Comparison of ENCODE assay signal across 8 mouse cellular contexts in the genomic region with DNA sequence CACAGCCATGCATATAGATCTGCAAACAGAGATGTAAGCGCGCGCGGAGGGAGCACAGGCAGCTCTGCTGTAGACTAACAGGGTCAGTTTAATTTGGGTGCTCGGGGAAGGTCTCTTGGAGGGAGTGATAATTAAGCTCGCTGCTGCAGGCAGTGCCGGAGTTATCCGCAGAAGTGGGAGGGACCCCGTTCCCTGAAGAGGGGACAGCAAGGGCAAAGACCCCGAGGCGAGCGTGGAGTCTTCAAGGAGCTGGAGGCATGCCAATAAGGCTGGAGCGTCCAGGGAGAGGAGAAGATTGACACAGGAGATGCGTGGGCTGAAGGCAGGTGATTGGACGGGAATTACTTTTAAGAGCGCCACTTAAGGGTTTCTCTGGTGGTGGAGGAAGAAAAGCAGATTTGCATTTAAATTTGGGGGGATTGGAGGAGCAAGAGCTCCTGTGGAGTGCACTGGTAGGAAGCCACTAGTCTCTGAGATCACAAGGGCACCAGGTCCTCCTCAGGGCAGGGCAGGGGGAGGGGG. TPM values are rescaled to one million over a fixed set of nuclear protein-coding genes. Genes with fewer than 3 reads are reported as not detected.
DNase-seq lines count a peak whose midpoint lies in the region; ATAC-seq and TF ChIP-seq lines count a peak whose summit lies in the region.

No protein-coding gene starts in this region.

- no peak overlapping the region for H3K27ac ChIP-seq in heart, embryonic 11.5 days (ENCODE audit: low read depth, low read length)
- H3K27ac ChIP-seq in ES-E14 (ENCODE audit: insufficient read depth, low read depth, low read length, poor library complexity, severe bottlenecking): no peak overlapping the region; the same call in 1 of the 2 replicates
- no peak overlapping the region for H3K27ac ChIP-seq in embryonic facial prominence, embryonic 14.5 days (replicated peaks; ENCODE audit: low read depth, low read length)
- H3K27ac ChIP-seq in limb, embryonic 13.5 days: no peak overlapping the region

- WGBS in heart, embryonic 11.5 days (ENCODE audit: insufficient replicate concordance): 1% methylated on average over 16 of the region's 16 CpGs
- WGBS in embryonic facial prominence, embryonic 14.5 days: under 1% methylated on average over 16 of the region's 16 CpGs
- WGBS in limb, embryonic 13.5 days: 1% methylated on average over 16 of the region's 16 CpGs

- peaks cover 45% of the 10 kb centered on the region for H3K27me3 ChIP-seq in heart, embryonic 11.5 days (ENCODE audit: control insufficient read depth, insufficient read depth, low read length)
- peaks cover 19% of the 10 kb centered on the region; the same call in 1 of the 2 replicates for H3K27me3 ChIP-seq in embryonic facial prominence, embryonic 14.5 days (replicated peaks; ENCODE audit: control insufficient read depth, insufficient read depth, low read length)
- H3K27me3 ChIP-seq in limb, embryonic 13.5 days: peaks cover 52% of the 10 kb centered on the region

- peak overlapping the region; percentile 1 for H3K4me3 ChIP-seq in heart, embryonic 11.5 days (ENCODE audit: low read depth, low read length)
- peak overlapping the region; percentile 35 to 54 for H3K4me3 ChIP-seq in ES-E14 (ENCODE audit: insufficient read depth in 1 of 2, low read depth in 1 of 2, low read length in 2 of 2, poor library complexity in 1 of 2, severe bottlenecking in 1 of 2)
- H3K4me3 ChIP-seq in embryonic facial prominence, embryonic 14.5 days (ENCODE audit: low read depth, low read length): peak overlapping the region; percentile 5; the same call in 1 of the 2 replicates
- peak overlapping the region; percentile 26 for H3K4me3 ChIP-seq in limb, embryonic 13.5 days

- no peak for ATAC-seq in heart, embryonic 11.5 days (replicated peaks; ENCODE audit: insufficient number of reproducible peaks, low FRiP score, low TSS enrichment)
- peak; percentile 30; the same call in 1 of the 2 replicates for ATAC-seq in embryonic facial prominence, embryonic 14.5 days (ENCODE audit: low read depth)
- ATAC-seq in limb, embryonic 13.5 days (ENCODE audit: low FRiP score, low read depth): no peak

- H3K9me3 ChIP-seq in heart, embryonic 11.5 days (replicated peaks; ENCODE audit: control insufficient read depth, low read length): no peaks in the 10 kb centered on the region
- H3K9me3 ChIP-seq in ES-E14 (ENCODE audit: control insufficient read depth, insufficient read depth, low read depth, low read length): no peaks in the 10 kb centered on the region
- H3K9me3 ChIP-seq in embryonic facial prominence, embryonic 14.5 days (ENCODE audit: control insufficient read depth, low read length): no peaks in the 10 kb centered on the region
- no peaks in the 10 kb centered on the region for H3K9me3 ChIP-seq in limb, embryonic 13.5 days

- H3K4me1 ChIP-seq in heart, embryonic 11.5 days (ENCODE audit: control insufficient read depth, insufficient read depth, low read length): peaks cover 4% of the 10 kb centered on the region; the same call in 1 of the 2 replicates
- H3K4me1 ChIP-seq in ES-E14 (ENCODE audit: control insufficient read depth in 2 of 2, insufficient read depth in 2 of 2, low read length in 2 of 2, poor library complexity in 1 of 2): peaks cover 21 to 39% of the 10 kb centered on the region in 2 experiments
- H3K4me1 ChIP-seq in embryonic facial prominence, embryonic 14.5 days (ENCODE audit: control insufficient read depth, insufficient read depth, low read length): 0 out of 2 replicates have a peak, but pooled peaks cover 5% of the 10 kb centered on the region
- peaks cover 9% of the 10 kb centered on the region for H3K4me1 ChIP-seq in limb, embryonic 13.5 days

- H3K4me2 ChIP-seq in heart, embryonic 11.5 days: peak overlapping the region; percentile 68
- peak overlapping the region; percentile 52 for H3K4me2 ChIP-seq in embryonic facial prominence, embryonic 14.5 days (ENCODE audit: low read depth, low read length)
- H3K4me2 ChIP-seq in limb, embryonic 13.5 days (replicated peaks): peak overlapping the region; percentile 57

- no peaks in the 10 kb centered on the region for H3K36me3 ChIP-seq in heart, embryonic 11.5 days (ENCODE audit: control insufficient read depth, insufficient read depth, low read length)
- no peaks in the 10 kb centered on the region for H3K36me3 ChIP-seq in ES-E14 (ENCODE audit: control insufficient read depth, insufficient read depth, low read length, poor library complexity, severe bottlenecking)
- no peaks in the 10 kb centered on the region for H3K36me3 ChIP-seq in embryonic facial prominence, embryonic 14.5 days (ENCODE audit: control insufficient read depth, insufficient read depth, low read length)
- no peaks in the 10 kb centered on the region for H3K36me3 ChIP-seq in limb, embryonic 13.5 days

- no peak for DNase-seq in heart, adult 9 months (ENCODE audit: low spot score in 2 of 2)
- no peak for DNase-seq in ES-E14 (ENCODE audit: low read depth, low spot score)
- DNase-seq in embryonic facial prominence, embryonic 14.5 days (ENCODE audit: low spot score): peak; percentile 32
- no peak for DNase-seq in layer of hippocampus, adult 9-11 months
- DNase-seq in spleen, postnatal 10 days (ENCODE audit: low spot score in 2 of 2): no peak
- no peak for DNase-seq in thymus, postnatal 14 days

- in situ Hi-C loops in ES-E14 (cut with MboI; ENCODE audit: low sequenced_read_pairs in 2 of 2, unreplicated experiment in 2 of 2): no loop called here

- H3K9ac ChIP-seq in heart, embryonic 11.5 days (ENCODE audit: low read depth, low read length): no peak overlapping the region
- H3K9ac ChIP-seq in ES-E14 (ENCODE audit: insufficient read depth, low read depth, low read length, poor library complexity, severe bottlenecking): no peak overlapping the region; the same call in 1 of the 2 replicates
- H3K9ac ChIP-seq in embryonic facial prominence, embryonic 14.5 days (ENCODE audit: low read depth, low read length): peak overlapping the region; percentile 23
- H3K9ac ChIP-seq in limb, embryonic 13.5 days: no peak overlapping the region; the same call in 1 of the 2 replicates

TF ChIP-seq in ES-E14, 5 proteins besides CTCF, POLR2A, EP300 and RAD21:
- TF ChIP-seq HCFC1 (IDR thresholded peaks at IDR 0.05; ENCODE audit: borderline replicate concordance, insufficient read depth, low read length) (no peak), MAFK (IDR thresholded peaks at IDR 0.05; ENCODE audit: insufficient read depth, low read depth, low read length) (no peak), ZC3H11A (IDR thresholded peaks at IDR 0.05; ENCODE audit: borderline replicate concordance, low read depth, low read length) (no peak), ZNF384 (IDR thresholded peaks at IDR 0.05; ENCODE audit: low read depth, low read length) (no peak), CHD2 (IDR thresholded peaks at IDR 0.05; ENCODE audit: low read depth, low read length) (no peak)

RNA-seq across cellular contexts. Expression of gene Lep, which starts 43.1 kb away (rescaled TPM):
- polyA plus RNA-seq in heart, embryonic 11.5 days (2014; fragmentation: Nextera tagmentation; extraction: Ambion mirVana): not detected in 2 replicates
- not detected in 2 replicates for total RNA-seq in ES-E14 (2012; rRNA removed)
- polyA plus RNA-seq in embryonic facial prominence, embryonic 14.5 days (2014; fragmentation: Nextera tagmentation; extraction: Ambion mirVana): 0.18 TPM in 1 of 2 replicates, not detected in the other
- not detected in 2 replicates for polyA plus RNA-seq in limb, embryonic 13.5 days (2015; fragmentation: Nextera tagmentation; extraction: Ambion mirVana)
